Mouse (Mus musculus) kidney, embryonic 15.5 days (tissue): ENCODE measurements at regions not wholly inside any gene's neighbourhood (a gene's known extent, or its start where the extent isn't known, plus 50 kb on each side); places are given as distances from the start of the nearest gene placed in this dataset.

ENCODE experiments used
- ATAC-seq: fragments of 200-750 bp; cut with Nextera tagmentation; replicated peaks from 2 replicates; pipeline ENCODE4 v1.8.0; 2017; ENCODE audit warnings: moderate TSS enrichment; ENCODE audit not compliant: low FRiP score
- H3K27ac ChIP-seq: fragments of 300-500 bp; sonication (generic); 2 replicates; pipeline ENCODE4 v1.5.1; 2015; ENCODE audit warnings: mild to moderate bottlenecking, inconsistent platforms
- H3K27me3 ChIP-seq: fragments of 300-500 bp; sonication (generic); 2 replicates; pipeline ENCODE4 v1.6.1; 2015; ENCODE audit warnings: inconsistent platforms
- H3K36me3 ChIP-seq: fragments of 300-500 bp; sonication (generic); 2 replicates; pipeline ENCODE4 v1.6.1; 2015; ENCODE audit warnings: inconsistent platforms
- H3K4me1 ChIP-seq: fragments of 300-500 bp; sonication (generic); 2 replicates; pipeline ENCODE4 v1.6.1; 2015; ENCODE audit warnings: inconsistent platforms
- H3K4me2 ChIP-seq: fragments of 300-500 bp; sonication (generic); 2 replicates; pipeline ENCODE4 v1.6.1; 2015; ENCODE audit warnings: moderate library complexity, mild to moderate bottlenecking, inconsistent platforms
- H3K4me3 ChIP-seq: fragments of 300-500 bp; sonication (generic); replicated peaks from 2 replicates; pipeline ENCODE4 v1.5.1; 2015; ENCODE audit warnings: mild to moderate bottlenecking, inconsistent platforms
- H3K9ac ChIP-seq: fragments of 300-500 bp; sonication (generic); 2 replicates; pipeline ENCODE4 v1.6.1; 2015; ENCODE audit warnings: mild to moderate bottlenecking, inconsistent platforms
- H3K9me3 ChIP-seq: fragments of 300-500 bp; sonication (generic); replicated peaks from 2 replicates; pipeline ENCODE4 v1.6.1; 2016; ENCODE audit warnings: inconsistent platforms
- WGBS: fragments of 180-500 bp; shearing (Covaris S2); methylation state at CpG from one replicate; pipeline ENCODE4 v1.1.7; 2015; ENCODE audit warnings: mixed read lengths; 5-methylcytosine and 5-hydroxymethylcytosine counted together

GRCm38 (mm10) chr7:94504748-94505147 lies 1425.1 kb downstream of the Fam181b start:
- H3K4me3 ChIP-seq: no peak overlapping the region
- no peak for ATAC-seq
- 94% methylated on average over 1 of the region's 1 CpGs for WGBS
- H3K9me3 ChIP-seq: no peaks in the 10 kb centered on the region
- H3K36me3 ChIP-seq: no peaks in the 10 kb centered on the region
- no peaks in the 10 kb centered on the region for H3K4me1 ChIP-seq
- no peak overlapping the region for H3K4me2 ChIP-seq
- H3K27me3 ChIP-seq: no peaks in the 10 kb centered on the region
- no peak overlapping the region for H3K9ac ChIP-seq
- no peak overlapping the region for H3K27ac ChIP-seq

- no peak for ATAC-seq
- 72% methylated on average over 1 of the region's 1 CpGs for WGBS
These were observed 1437.3 kb downstream of the Fam181b start for GRCm38 (mm10) chr7:94517002-94517401.

GRCm38 (mm10) chr7:94532520-94532919 lies 1452.9 kb downstream of the Fam181b start:
- no peaks in the 10 kb centered on the region for H3K4me1 ChIP-seq
- H3K9ac ChIP-seq: no peak overlapping the region
- no peak overlapping the region for H3K4me3 ChIP-seq
- no peak overlapping the region for H3K4me2 ChIP-seq
- H3K36me3 ChIP-seq: no peaks in the 10 kb centered on the region
- WGBS: 55% methylated on average over 1 of the region's 1 CpGs
- no peaks in the 10 kb centered on the region for H3K9me3 ChIP-seq
- H3K27ac ChIP-seq: no peak overlapping the region
- ATAC-seq: no peak
- H3K27me3 ChIP-seq: no peaks in the 10 kb centered on the region

More at GRCm38 (mm10) chr7:94517002-94517401, 1437.3 kb downstream of the Fam181b start:
- Histone ChIP-seq H3K9me3 (0 out of 2 replicates have a peak, but pooled peaks cover 3% of the 10 kb centered on the region), H3K4me3 (no peak overlapping the region), H3K27ac (no peak overlapping the region), H3K9ac (no peak overlapping the region), H3K36me3 (no peaks in the 10 kb centered on the region), H3K4me1 (no peaks in the 10 kb centered on the region), H3K27me3 (no peaks in the 10 kb centered on the region), H3K4me2 (no peak overlapping the region)

- WGBS: 64% methylated on average over 1 of the region's 1 CpGs
- no peak for ATAC-seq
These were observed 1468.7 kb downstream of the Fam181b start for GRCm38 (mm10) chr7:94548332-94548731.

GRCm38 (mm10) chr7:94581475-94581874 lies 1501.8 kb downstream of the Fam181b start:
- Histone ChIP-seq H3K27ac (no peak overlapping the region), H3K9ac (no peak overlapping the region), H3K4me1 (no peaks in the 10 kb centered on the region), H3K4me2 (no peak overlapping the region), H3K27me3 (no peaks in the 10 kb centered on the region), H3K36me3 (no peaks in the 10 kb centered on the region), H3K9me3 (no peaks in the 10 kb centered on the region), H3K4me3 (no peak overlapping the region)
- ATAC-seq: no peak
- WGBS: 58% methylated on average over 3 of the region's 3 CpGs

More at GRCm38 (mm10) chr7:94548332-94548731, 1468.7 kb downstream of the Fam181b start:
- H3K4me2 ChIP-seq: no peak overlapping the region
- no peak overlapping the region for H3K27ac ChIP-seq
- no peaks in the 10 kb centered on the region for H3K4me1 ChIP-seq
- H3K9me3 ChIP-seq: no peaks in the 10 kb centered on the region
- no peak overlapping the region for H3K4me3 ChIP-seq
- no peaks in the 10 kb centered on the region for H3K27me3 ChIP-seq
- H3K36me3 ChIP-seq: no peaks in the 10 kb centered on the region
- H3K9ac ChIP-seq: no peak overlapping the region

- no peaks in the 10 kb centered on the region for H3K27me3 ChIP-seq
- no peak overlapping the region for H3K4me2 ChIP-seq
- ATAC-seq: no peak
- H3K36me3 ChIP-seq: no peaks in the 10 kb centered on the region
- H3K4me1 ChIP-seq: no peaks in the 10 kb centered on the region
- H3K9me3 ChIP-seq: no peaks in the 10 kb centered on the region
- H3K4me3 ChIP-seq: no peak overlapping the region
- no peak overlapping the region for H3K9ac ChIP-seq
- no peak overlapping the region for H3K27ac ChIP-seq
These were observed 1508.1 kb downstream of the Fam181b start for GRCm38 (mm10) chr7:94587791-94588190.

GRCm38 (mm10) chr7:94594643-94595042 lies 1515.0 kb downstream of the Fam181b start:
- Histone ChIP-seq H3K4me2 (no peak overlapping the region), H3K27ac (no peak overlapping the region), H3K36me3 (no peaks in the 10 kb centered on the region), H3K4me1 (no peaks in the 10 kb centered on the region), H3K27me3 (no peaks in the 10 kb centered on the region), H3K9ac (no peak overlapping the region), H3K4me3 (no peak overlapping the region), H3K9me3 (no peaks in the 10 kb centered on the region)
- WGBS: 90% methylated on average over 1 of the region's 1 CpGs
- ATAC-seq: no peak

GRCm38 (mm10) chr7:94618965-94619364 lies 1539.3 kb downstream of the Fam181b start:
- WGBS: 86% methylated on average over 5 of the region's 5 CpGs

GRCm38 (mm10) chr7:94624546-94624945 lies 1544.9 kb downstream of the Fam181b start:
- no peaks in the 10 kb centered on the region for H3K9me3 ChIP-seq
- 77% methylated on average over 1 of the region's 1 CpGs for WGBS
- ATAC-seq: no peak

More at GRCm38 (mm10) chr7:94618965-94619364, 1539.3 kb downstream of the Fam181b start:
- Histone ChIP-seq H3K4me1 (no peaks in the 10 kb centered on the region), H3K4me3 (no peak overlapping the region), H3K27me3 (no peaks in the 10 kb centered on the region), H3K9ac (no peak overlapping the region), H3K27ac (no peak overlapping the region), H3K4me2 (no peak overlapping the region), H3K9me3 (no peaks in the 10 kb centered on the region), H3K36me3 (no peaks in the 10 kb centered on the region)
- no peak for ATAC-seq

GRCm38 (mm10) chr7:94637367-94638023 lies 1533.6 kb upstream of the Tenm4 start:
- WGBS: 80% methylated on average over 3 of the region's 3 CpGs
- no peak for ATAC-seq
- Histone ChIP-seq H3K9me3 (no peaks in the 10 kb centered on the region), H3K4me2 (no peak overlapping the region), H3K36me3 (no peaks in the 10 kb centered on the region), H3K27me3 (no peaks in the 10 kb centered on the region), H3K27ac (no peak overlapping the region), H3K4me1 (no peaks in the 10 kb centered on the region), H3K9ac (no peak overlapping the region), H3K4me3 (no peak overlapping the region)

More at GRCm38 (mm10) chr7:94624546-94624945, 1544.9 kb downstream of the Fam181b start:
- no peak overlapping the region for H3K4me3 ChIP-seq
- no peak overlapping the region for H3K27ac ChIP-seq
- H3K27me3 ChIP-seq: no peaks in the 10 kb centered on the region
- H3K36me3 ChIP-seq: no peaks in the 10 kb centered on the region
- H3K9ac ChIP-seq: no peak overlapping the region
- H3K4me1 ChIP-seq: no peaks in the 10 kb centered on the region
- no peak overlapping the region for H3K4me2 ChIP-seq

- H3K27me3 ChIP-seq: no peaks in the 10 kb centered on the region
- H3K36me3 ChIP-seq: no peaks in the 10 kb centered on the region
- no peak overlapping the region for H3K4me2 ChIP-seq
- H3K4me1 ChIP-seq: no peaks in the 10 kb centered on the region
- WGBS: 60% methylated on average over 7 of the region's 7 CpGs
- H3K4me3 ChIP-seq: no peak overlapping the region
- no peak overlapping the region for H3K9ac ChIP-seq
- H3K27ac ChIP-seq: no peak overlapping the region
- no peaks in the 10 kb centered on the region for H3K9me3 ChIP-seq
- no peak for ATAC-seq
These were observed 1526.3 kb upstream of the Tenm4 start for GRCm38 (mm10) chr7:94644560-94645285.

- no peaks in the 10 kb centered on the region for H3K4me1 ChIP-seq
- no peak overlapping the region for H3K4me2 ChIP-seq
- WGBS: 54% methylated on average over 4 of the region's 4 CpGs
- H3K27ac ChIP-seq: no peak overlapping the region
- no peaks in the 10 kb centered on the region for H3K9me3 ChIP-seq
- no peak for ATAC-seq
- H3K9ac ChIP-seq: no peak overlapping the region
- no peaks in the 10 kb centered on the region for H3K27me3 ChIP-seq
- no peak overlapping the region for H3K4me3 ChIP-seq
- H3K36me3 ChIP-seq: no peaks in the 10 kb centered on the region
These were observed 1525.7 kb upstream of the Tenm4 start for GRCm38 (mm10) chr7:94645337-94645736.
